ENCODE assay signal across 27 mouse cellular contexts in genomic region chr3:60841895-60842294, GRCm38 (mm10).
"Had no signal": no experiment of that assay in that cellular context is flagged by ENCODE, and none has a peak within 500 bp of the region (broad histone marks: within the 10 kb centered on the region; RNA-seq: fewer than 3 reads in every experiment).

No protein-coding gene starts in this region.

- DNase-seq: cerebellum, adult 8-10 months; cerebellum, adult 9-10 months; cerebellum, adult 9-11 months; cerebellum, postnatal 10 days; cerebellum, postnatal 14 days; cerebellum, postnatal 25 days; cerebellum, postnatal 36 days; embryo, embryonic 11 days; forebrain, postnatal 0 days; gastrocnemius, adult 2 months; gastrocnemius, postnatal 10 days; gastrocnemius, postnatal 14 days; gastrocnemius, postnatal 25 days; gastrocnemius, postnatal 36 days; heart, adult 11 months; heart, adult 18-20 months; heart, adult 2 months had no signal

- H3K4me1 ChIP-seq: embryonic facial prominence, embryonic 10.5 days; embryonic facial prominence, embryonic 12.5 days; embryonic facial prominence, embryonic 13.5 days; embryonic facial prominence, embryonic 15.5 days; forebrain, embryonic 10.5 days; forebrain, embryonic 12.5 days; forebrain, embryonic 13.5 days; forebrain, embryonic 15.5 days had no signal

- H3K9ac ChIP-seq: embryonic facial prominence, embryonic 12.5 days; embryonic facial prominence, embryonic 13.5 days; embryonic facial prominence, embryonic 15.5 days; forebrain, embryonic 12.5 days; forebrain, embryonic 13.5 days; forebrain, embryonic 15.5 days; forebrain, postnatal 0 days had no signal

- ATAC-seq: forebrain, embryonic 13.5 days; forebrain, embryonic 15.5 days; forebrain, embryonic 16.5 days; forebrain, postnatal 0 days had no signal

- H3K27ac ChIP-seq: embryonic facial prominence, embryonic 10.5 days; embryonic facial prominence, embryonic 12.5 days; embryonic facial prominence, embryonic 13.5 days; embryonic facial prominence, embryonic 15.5 days; forebrain, embryonic 10.5 days; forebrain, embryonic 12.5 days; forebrain, embryonic 13.5 days; forebrain, embryonic 15.5 days; gastrocnemius, adult 2 months; heart, adult 2 months had no signal

- H3K9me3 ChIP-seq: embryonic facial prominence, embryonic 10.5 days; embryonic facial prominence, embryonic 12.5 days; embryonic facial prominence, embryonic 13.5 days; embryonic facial prominence, embryonic 15.5 days; forebrain, embryonic 10.5 days; forebrain, embryonic 12.5 days; forebrain, embryonic 13.5 days; forebrain, embryonic 15.5 days had no signal

- H3K4me2 ChIP-seq: embryonic facial prominence, embryonic 12.5 days; embryonic facial prominence, embryonic 13.5 days; embryonic facial prominence, embryonic 15.5 days; forebrain, embryonic 12.5 days; forebrain, embryonic 13.5 days; forebrain, embryonic 15.5 days had no signal

- H3K27me3 ChIP-seq: embryonic facial prominence, embryonic 12.5 days; embryonic facial prominence, embryonic 13.5 days; embryonic facial prominence, embryonic 15.5 days; forebrain, embryonic 12.5 days; forebrain, embryonic 13.5 days; forebrain, embryonic 15.5 days had no signal

- H3K4me3 ChIP-seq: embryonic facial prominence, embryonic 10.5 days; embryonic facial prominence, embryonic 12.5 days; embryonic facial prominence, embryonic 13.5 days; embryonic facial prominence, embryonic 15.5 days; erythroblast, embryonic 14.5 days; forebrain, embryonic 10.5 days; forebrain, embryonic 12.5 days; forebrain, embryonic 13.5 days; forebrain, embryonic 15.5 days; gastrocnemius, adult 2 months; heart, adult 2 months had no signal

- H3K36me3 ChIP-seq: embryonic facial prominence, embryonic 10.5 days; embryonic facial prominence, embryonic 12.5 days; embryonic facial prominence, embryonic 13.5 days; embryonic facial prominence, embryonic 15.5 days; forebrain, embryonic 10.5 days; forebrain, embryonic 12.5 days; forebrain, embryonic 15.5 days had no signal
